Mouse (Mus musculus): ENCODE measurements around the gene Ubxn7. TPM values are rescaled to one million over a fixed set of nuclear protein-coding genes. Genes with fewer than 3 reads are reported as not detected.

Gene Ubxn7
- total and polyA plus RNA-seq, 2 experiments from 2014 or later, result 12.1 to 27.1 TPM

- H3K4me2 ChIP-seq (ENCODE audit: low read depth, low read length), result no peak overlapping the region
- H3K9me3 ChIP-seq (ENCODE audit: low read length), result no peaks in the 10 kb centered on the region
- no peak overlapping the region for H3K9ac ChIP-seq (replicated peaks; ENCODE audit: low read length)
- no peak overlapping the region for H3K27ac ChIP-seq
- H3K4me3 ChIP-seq (ENCODE audit: low read length), result no peak overlapping the region
- 98% methylated on average over 1 of the region's 1 CpGs for WGBS
- no peak for ATAC-seq
- H3K27me3 ChIP-seq (ENCODE audit: insufficient read depth, low read length), result no peaks in the 10 kb centered on the region
- H3K36me3 ChIP-seq (ENCODE audit: insufficient read depth, low read length), result no peaks in the 10 kb centered on the region
- H3K4me1 ChIP-seq (ENCODE audit: insufficient read depth, low read length), result no peaks in the 10 kb centered on the region
- no peak for TF ChIP-seq CTCF (IDR thresholded peaks at IDR 0.05; ENCODE audit: low read depth)
- no peak for DNase-seq (ENCODE audit: low spot score)
Measured at GRCm38 (mm10) chr16:32437266-32437665, 105.2 kb downstream of the Ubxn7 start.

GRCm38 (mm10) chr16:32441432-32441831 is 109.4 kb downstream of the Ubxn7 start:
- no peak overlapping the region for H3K4me3 ChIP-seq (ENCODE audit: low read length)
- no peaks in the 10 kb centered on the region for H3K36me3 ChIP-seq (ENCODE audit: insufficient read depth, low read length)
- H3K9ac ChIP-seq (replicated peaks; ENCODE audit: low read length), result no peak overlapping the region
- DNase-seq (ENCODE audit: low spot score), result no peak
- no peak overlapping the region for H3K4me2 ChIP-seq (ENCODE audit: low read depth, low read length)
- no peak for ATAC-seq
- 93% methylated on average over 3 of the region's 3 CpGs for WGBS
- H3K9me3 ChIP-seq (ENCODE audit: low read length), result no peaks in the 10 kb centered on the region
- no peaks in the 10 kb centered on the region for H3K27me3 ChIP-seq (ENCODE audit: insufficient read depth, low read length)
- H3K27ac ChIP-seq, result no peak overlapping the region
- no peak for TF ChIP-seq CTCF (IDR thresholded peaks at IDR 0.05; ENCODE audit: low read depth)
- H3K4me1 ChIP-seq (ENCODE audit: insufficient read depth, low read length), result no peaks in the 10 kb centered on the region

Other genes with a start within 250 kb of the Ubxn7 start
- 46.5 and 47.3 TPM in 2 replicates for gene Pigx, start 232.5 kb upstream of the Ubxn7 start, total RNA-seq (2014; rRNA removed)
- 86.7 and 93.3 TPM in 2 replicates for gene Pigx, start 232.5 kb upstream of the Ubxn7 start, polyA plus RNA-seq (2015; fragmentation: Nextera tagmentation; extraction: Ambion mirVana)
- gene Cep19, start 232.5 kb upstream of the Ubxn7 start, total RNA-seq (2014; rRNA removed), result 20.1 and 28.2 TPM in 2 replicates
- gene Cep19, start 232.5 kb upstream of the Ubxn7 start, polyA plus RNA-seq (2015; fragmentation: Nextera tagmentation; extraction: Ambion mirVana), result 55.0 and 56.0 TPM in 2 replicates
- gene Nrros, start 166.7 kb upstream of the Ubxn7 start, total RNA-seq (2014; rRNA removed), result 8.7 and 17.3 TPM in 2 replicates
- gene Nrros, start 166.7 kb upstream of the Ubxn7 start, polyA plus RNA-seq (2015; fragmentation: Nextera tagmentation; extraction: Ambion mirVana), result 5.4 and 6.7 TPM in 2 replicates
- not detected in 2 replicates for gene Bex6, start 152.4 kb upstream of the Ubxn7 start, total RNA-seq (2014; rRNA removed)
- gene Bex6, start 152.4 kb upstream of the Ubxn7 start, polyA plus RNA-seq (2015; fragmentation: Nextera tagmentation; extraction: Ambion mirVana), result not detected in 2 replicates
- 29.1 and 30.6 TPM in 2 replicates for gene Fbxo45, start 85.1 kb upstream of the Ubxn7 start, total RNA-seq (2014; rRNA removed)
- gene Fbxo45, start 85.1 kb upstream of the Ubxn7 start, polyA plus RNA-seq (2015; fragmentation: Nextera tagmentation; extraction: Ambion mirVana), result 16.0 and 16.3 TPM in 2 replicates
- gene Wdr53, start 85.0 kb upstream of the Ubxn7 start, total RNA-seq (2014; rRNA removed), result 5.4 and 11.3 TPM in 2 replicates
- gene Wdr53, start 85.0 kb upstream of the Ubxn7 start, polyA plus RNA-seq (2015; fragmentation: Nextera tagmentation; extraction: Ambion mirVana), result 13.5 and 14.1 TPM in 2 replicates
- not detected in 2 replicates for gene Smco1, start 60.8 kb upstream of the Ubxn7 start, total RNA-seq (2014; rRNA removed)
- 0.10 TPM in 1 of 2 replicates, not detected in the other for gene Smco1, start 60.8 kb upstream of the Ubxn7 start, polyA plus RNA-seq (2015; fragmentation: Nextera tagmentation; extraction: Ambion mirVana)
- 42.5 and 55.3 TPM in 2 replicates for gene Rnf168, start 54.8 kb upstream of the Ubxn7 start, total RNA-seq (2014; rRNA removed)
- 26.0 and 29.6 TPM in 2 replicates for gene Rnf168, start 54.8 kb upstream of the Ubxn7 start, polyA plus RNA-seq (2015; fragmentation: Nextera tagmentation; extraction: Ambion mirVana)
- 0.65 TPM in 1 of 2 replicates, not detected in the other for gene Tm4sf19, start 68.2 kb downstream of the Ubxn7 start, total RNA-seq (2014; rRNA removed)
- not detected in 2 replicates for gene Tm4sf19, start 68.2 kb downstream of the Ubxn7 start, polyA plus RNA-seq (2015; fragmentation: Nextera tagmentation; extraction: Ambion mirVana)
- gene Tctex1d2, start 87.4 kb downstream of the Ubxn7 start, total RNA-seq (2014; rRNA removed), result 8.7 and 8.8 TPM in 2 replicates
- gene Tctex1d2, start 87.4 kb downstream of the Ubxn7 start, polyA plus RNA-seq (2015; fragmentation: Nextera tagmentation; extraction: Ambion mirVana), result 53.7 and 54.5 TPM in 2 replicates
- gene Pcyt1a, start 98.7 kb downstream of the Ubxn7 start, total RNA-seq (2014; rRNA removed), result 49.3 and 49.4 TPM in 2 replicates
- 47.6 and 52.5 TPM in 2 replicates for gene Pcyt1a, start 98.7 kb downstream of the Ubxn7 start, polyA plus RNA-seq (2015; fragmentation: Nextera tagmentation; extraction: Ambion mirVana)
- gene Slc51a, start 155.6 kb downstream of the Ubxn7 start, total RNA-seq (2014; rRNA removed), result not detected in 2 replicates
- 0.16 TPM in 1 of 2 replicates, not detected in the other for gene Slc51a, start 155.6 kb downstream of the Ubxn7 start, polyA plus RNA-seq (2015; fragmentation: Nextera tagmentation; extraction: Ambion mirVana)
- gene Zdhhc19, start 164.0 kb downstream of the Ubxn7 start, total RNA-seq (2014; rRNA removed), result not detected in 2 replicates
- gene Zdhhc19, start 164.0 kb downstream of the Ubxn7 start, polyA plus RNA-seq (2015; fragmentation: Nextera tagmentation; extraction: Ambion mirVana), result 0.33 and 0.52 TPM in 2 replicates